Mouse (Mus musculus): ENCODE measurements around the gene Calhm5.

Calhm5 gene

GRCm38 (mm10) chr10:34070999-34071492 lies 25.3 kb downstream of the Calhm5 start:
- peak; percentile 24 for DNase-seq (ENCODE audit: low spot score)

- no peak for DNase-seq (ENCODE audit: low spot score)
Observed at GRCm38 (mm10) chr10:34069606-34070005, 26.7 kb downstream of the Calhm5 start.

GRCm38 (mm10) chr10:34066591-34066990 lies 29.7 kb downstream of the Calhm5 start:
- no peak for DNase-seq (ENCODE audit: low spot score)

GRCm38 (mm10) chr10:34053987-34054386 lies 42.3 kb downstream of the Calhm5 start:
- DNase-seq (ENCODE audit: low spot score): no peak

- DNase-seq (ENCODE audit: low spot score): no peak
Observed at GRCm38 (mm10) chr10:34044210-34044609, 52.1 kb downstream of the Calhm5 start, which contains the start of gene Calhm4. Gene Calhm4, minus strand, starts transcription at chr10:34044310.

All from MN1 (cell line).